Mouse (Mus musculus): ENCODE results near the gene 2210011C24Rik. TPM values are rescaled to one million over a fixed set of nuclear protein-coding genes. Genes with fewer than 3 reads are reported as not detected.
A peak's percentile ranks its signal among the peaks of the same experiment; 100 is the strongest.

Gene 2210011C24Rik
- polyA plus RNA-seq, 1 experiment from 2014 or later, result 0.16 TPM

DNA sequence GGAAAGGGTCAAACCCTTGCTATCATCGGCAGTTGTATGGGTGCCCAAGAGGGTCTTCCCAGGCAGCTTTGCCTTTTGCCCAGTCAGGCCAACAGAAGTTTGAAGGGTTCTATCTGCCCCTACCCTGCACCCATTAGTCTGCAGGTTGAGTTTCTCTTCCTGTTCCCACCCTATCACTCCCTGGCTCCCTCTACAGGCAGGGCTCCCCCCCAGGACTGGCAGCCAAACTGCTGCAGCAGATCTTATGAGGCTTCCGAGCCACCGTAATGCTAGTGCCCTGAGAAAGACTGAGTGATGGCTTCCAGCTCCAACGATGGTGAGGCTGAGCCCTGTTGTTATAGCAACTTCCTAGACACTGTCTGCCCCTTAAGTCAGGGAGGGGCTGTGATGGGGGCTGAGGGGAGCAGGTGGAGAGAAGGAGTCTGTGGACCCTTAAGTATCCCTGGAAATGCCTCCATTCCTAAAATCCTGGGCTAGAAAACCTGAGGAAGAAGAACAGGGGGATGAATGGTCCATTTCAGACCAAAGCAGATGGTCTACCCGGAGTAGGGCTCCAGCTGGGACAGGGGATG, 35.1 kb downstream of the 2210011C24Rik start:
- H3K27ac ChIP-seq (replicated peaks in 1 of 2; ENCODE audit: control insufficient read depth in 1 of 2, insufficient read depth in 1 of 2, low read depth in 2 of 2, low read length in 2 of 2), result no peak overlapping the region; a peak in 1 of 4 replicates
- no peaks in the 10 kb centered on the region for H3K27me3 ChIP-seq (ENCODE audit: control insufficient read depth, insufficient read depth, low read length)
- no peaks in the 10 kb centered on the region for H3K9me3 ChIP-seq (ENCODE audit: control insufficient read depth, low read length)
- 82% methylated on average over 5 of the region's 5 CpGs for WGBS
- peaks cover 43 to 71% of the 10 kb centered on the region in 2 experiments for H3K4me1 ChIP-seq (ENCODE audit: control insufficient read depth in 2 of 2, insufficient read depth in 2 of 2, low read length in 2 of 2)
- no peak overlapping the region for H3K4me3 ChIP-seq (ENCODE audit: control insufficient read depth in 1 of 2, insufficient read depth in 1 of 2, low read depth in 1 of 2, low read length in 2 of 2)
- no peak overlapping the region for H3K4me2 ChIP-seq (ENCODE audit: low read length)
- no peak for ATAC-seq (ENCODE audit: insufficient number of reproducible peaks, insufficient read depth, low FRiP score, low read depth)
- peaks cover 25% of the 10 kb centered on the region for H3K36me3 ChIP-seq (ENCODE audit: control insufficient read depth, insufficient read depth, low read length)
- no peak overlapping the region; the same call in 1 of the 2 replicates for H3K9ac ChIP-seq (ENCODE audit: low read length)

DNA sequence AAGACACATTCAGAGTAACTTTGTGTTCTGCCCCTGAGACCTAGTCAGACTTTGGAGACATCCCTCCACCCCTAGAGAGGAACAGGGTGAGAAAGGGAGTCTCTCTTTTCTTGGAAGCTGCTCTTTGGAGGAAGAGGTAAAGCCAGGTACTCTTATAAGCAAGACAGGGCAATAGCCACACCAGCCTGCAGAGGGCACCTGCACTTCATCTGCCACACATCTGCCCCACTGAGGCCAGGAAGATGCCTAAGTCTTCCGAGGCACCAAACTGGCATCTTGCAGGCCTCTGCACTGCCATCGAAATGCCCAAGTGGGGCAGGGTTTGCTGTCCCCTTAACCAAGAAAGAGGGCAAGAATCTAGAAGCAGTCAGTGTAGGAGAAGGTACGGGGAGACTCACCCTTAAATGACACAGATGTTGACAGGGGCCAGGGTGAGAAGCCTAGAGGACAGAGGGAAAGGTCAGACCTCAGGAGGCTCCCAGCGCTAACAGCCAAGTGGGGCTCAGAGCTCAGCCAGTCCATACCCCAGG, 35.8 kb downstream of the 2210011C24Rik start:
- Histone ChIP-seq H3K36me3 (ENCODE audit: control insufficient read depth, insufficient read depth, low read length) (peaks cover 18% of the 10 kb centered on the region), H3K4me1 (ENCODE audit: control insufficient read depth in 2 of 2, insufficient read depth in 2 of 2, low read length in 2 of 2) (peaks cover 43 to 72% of the 10 kb centered on the region in 2 experiments), H3K27ac (replicated peaks in 1 of 2; ENCODE audit: control insufficient read depth in 1 of 2, insufficient read depth in 1 of 2, low read depth in 2 of 2, low read length in 2 of 2) (no peak overlapping the region), H3K9ac (ENCODE audit: low read length) (no peak overlapping the region), H3K4me2 (ENCODE audit: low read length) (no peak overlapping the region), H3K27me3 (ENCODE audit: control insufficient read depth, insufficient read depth, low read length) (no peaks in the 10 kb centered on the region), H3K9me3 (ENCODE audit: control insufficient read depth, low read length) (no peaks in the 10 kb centered on the region), H3K4me3 (ENCODE audit: control insufficient read depth in 1 of 2, insufficient read depth in 1 of 2, low read depth in 1 of 2, low read length in 2 of 2) (no peak overlapping the region)
- 81% methylated on average over 4 of the region's 4 CpGs for WGBS
- ATAC-seq (ENCODE audit: insufficient number of reproducible peaks, insufficient read depth, low FRiP score, low read depth), result no peak

DNA sequence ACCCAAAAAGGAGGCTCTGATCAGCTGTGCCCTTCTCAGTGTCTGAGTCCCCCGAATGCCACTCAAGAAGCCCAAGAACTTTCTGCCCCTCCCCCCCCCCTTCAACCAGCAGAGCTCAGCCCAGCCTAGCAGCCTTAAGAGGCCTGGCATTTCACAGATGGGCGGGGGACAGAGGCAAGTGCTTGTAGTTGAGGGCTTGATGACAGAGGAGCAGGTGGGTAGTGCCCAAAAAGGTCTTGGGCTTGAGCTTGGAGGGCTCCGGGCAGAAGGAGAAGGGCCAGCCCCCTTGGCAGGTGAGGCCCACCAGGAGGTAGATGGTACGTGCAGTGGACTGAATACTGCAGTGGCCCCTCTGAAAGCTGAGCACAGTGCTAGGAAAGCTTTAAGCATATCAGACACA, 37.5 kb downstream of the 2210011C24Rik start:
- Histone ChIP-seq H3K4me1 (ENCODE audit: control insufficient read depth in 2 of 2, insufficient read depth in 2 of 2, low read length in 2 of 2) (peaks cover 32 to 59% of the 10 kb centered on the region in 2 experiments), H3K36me3 (ENCODE audit: control insufficient read depth, insufficient read depth, low read length) (peaks cover 14% of the 10 kb centered on the region), H3K27me3 (ENCODE audit: control insufficient read depth, insufficient read depth, low read length) (no peaks in the 10 kb centered on the region), H3K4me3 (ENCODE audit: control insufficient read depth in 1 of 2, insufficient read depth in 1 of 2, low read depth in 1 of 2, low read length in 2 of 2) (peak overlapping the region; percentile 3 to 96; a peak in 1 of 4 replicates), H3K9ac (ENCODE audit: low read length) (peak overlapping the region; percentile 96), H3K4me2 (ENCODE audit: low read length) (peak overlapping the region; percentile 84), H3K27ac (replicated peaks in 1 of 2; ENCODE audit: control insufficient read depth in 1 of 2, insufficient read depth in 1 of 2, low read depth in 2 of 2, low read length in 2 of 2) (peak overlapping the region in 1 of 2 experiments; percentile 82; a peak in 2 of 4 replicates), H3K9me3 (ENCODE audit: control insufficient read depth, low read length) (no peaks in the 10 kb centered on the region)
- no peak for ATAC-seq (ENCODE audit: insufficient number of reproducible peaks, insufficient read depth, low FRiP score, low read depth)
- WGBS, result 46% methylated on average over 4 of the region's 4 CpGs

DNA sequence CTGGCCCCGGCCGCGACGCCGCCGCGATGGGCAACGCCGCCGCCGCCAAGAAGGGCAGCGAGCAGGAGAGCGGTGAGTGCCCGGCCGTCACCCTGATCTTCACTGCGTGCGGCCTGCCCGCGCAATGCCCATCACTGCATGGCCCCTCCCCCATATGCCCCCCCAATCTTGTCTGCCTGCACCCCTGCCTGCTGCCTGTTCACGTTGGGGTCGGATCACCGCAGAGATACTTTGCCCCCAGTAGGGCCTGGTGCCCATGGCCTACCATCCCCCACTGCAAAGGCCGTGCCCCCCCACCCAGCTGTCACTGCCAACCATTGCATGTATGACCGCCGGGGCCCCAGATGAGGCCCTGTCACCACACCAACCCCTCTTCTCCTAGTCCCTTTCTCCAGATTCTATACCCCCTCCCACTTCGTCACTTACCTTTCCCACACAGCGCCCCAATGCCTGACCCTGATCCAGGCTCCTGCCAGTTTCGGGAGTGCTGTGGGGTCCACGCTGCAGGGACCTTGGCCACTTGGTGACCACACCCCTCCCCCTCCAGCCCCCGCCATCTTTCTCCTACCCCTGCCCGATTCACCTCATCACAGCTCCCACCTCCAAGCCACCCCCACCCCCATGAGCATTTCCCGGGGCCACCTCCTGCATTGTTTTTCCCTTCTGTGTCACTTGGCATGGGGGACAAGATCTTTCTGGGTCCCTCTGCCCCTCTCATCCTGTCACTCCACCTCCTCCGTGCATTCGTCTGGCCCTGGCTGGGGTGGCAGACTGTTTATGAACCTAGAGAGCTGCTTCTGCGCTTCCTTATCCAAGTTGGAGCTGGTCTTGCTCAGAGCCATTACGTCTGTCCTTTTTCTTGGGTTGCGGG, 38.6 kb downstream of the 2210011C24Rik start:
- Histone ChIP-seq H3K36me3 (ENCODE audit: control insufficient read depth, insufficient read depth, low read length) (peaks cover 18% of the 10 kb centered on the region), H3K4me1 (ENCODE audit: control insufficient read depth in 2 of 2, insufficient read depth in 2 of 2, low read length in 2 of 2) (peaks cover 27 to 49% of the 10 kb centered on the region in 2 experiments), H3K9ac (ENCODE audit: low read length) (peak overlapping the region; percentile 96), H3K27me3 (ENCODE audit: control insufficient read depth, insufficient read depth, low read length) (no peaks in the 10 kb centered on the region), H3K27ac (replicated peaks in 1 of 2; ENCODE audit: control insufficient read depth in 1 of 2, insufficient read depth in 1 of 2, low read depth in 2 of 2, low read length in 2 of 2) (peak overlapping the region; percentile 49 to 82), H3K4me3 (ENCODE audit: control insufficient read depth in 1 of 2, insufficient read depth in 1 of 2, low read depth in 1 of 2, low read length in 2 of 2) (peak overlapping the region; percentile 84 to 96), H3K4me2 (ENCODE audit: low read length) (peak overlapping the region; percentile 84), H3K9me3 (ENCODE audit: control insufficient read depth, low read length) (no peaks in the 10 kb centered on the region)
- peak; percentile 4; the same call in 1 of the 2 replicates for ATAC-seq (ENCODE audit: insufficient number of reproducible peaks, insufficient read depth, low FRiP score, low read depth)
- WGBS, result 1% methylated on average over 37 of the region's 37 CpGs

DNA sequence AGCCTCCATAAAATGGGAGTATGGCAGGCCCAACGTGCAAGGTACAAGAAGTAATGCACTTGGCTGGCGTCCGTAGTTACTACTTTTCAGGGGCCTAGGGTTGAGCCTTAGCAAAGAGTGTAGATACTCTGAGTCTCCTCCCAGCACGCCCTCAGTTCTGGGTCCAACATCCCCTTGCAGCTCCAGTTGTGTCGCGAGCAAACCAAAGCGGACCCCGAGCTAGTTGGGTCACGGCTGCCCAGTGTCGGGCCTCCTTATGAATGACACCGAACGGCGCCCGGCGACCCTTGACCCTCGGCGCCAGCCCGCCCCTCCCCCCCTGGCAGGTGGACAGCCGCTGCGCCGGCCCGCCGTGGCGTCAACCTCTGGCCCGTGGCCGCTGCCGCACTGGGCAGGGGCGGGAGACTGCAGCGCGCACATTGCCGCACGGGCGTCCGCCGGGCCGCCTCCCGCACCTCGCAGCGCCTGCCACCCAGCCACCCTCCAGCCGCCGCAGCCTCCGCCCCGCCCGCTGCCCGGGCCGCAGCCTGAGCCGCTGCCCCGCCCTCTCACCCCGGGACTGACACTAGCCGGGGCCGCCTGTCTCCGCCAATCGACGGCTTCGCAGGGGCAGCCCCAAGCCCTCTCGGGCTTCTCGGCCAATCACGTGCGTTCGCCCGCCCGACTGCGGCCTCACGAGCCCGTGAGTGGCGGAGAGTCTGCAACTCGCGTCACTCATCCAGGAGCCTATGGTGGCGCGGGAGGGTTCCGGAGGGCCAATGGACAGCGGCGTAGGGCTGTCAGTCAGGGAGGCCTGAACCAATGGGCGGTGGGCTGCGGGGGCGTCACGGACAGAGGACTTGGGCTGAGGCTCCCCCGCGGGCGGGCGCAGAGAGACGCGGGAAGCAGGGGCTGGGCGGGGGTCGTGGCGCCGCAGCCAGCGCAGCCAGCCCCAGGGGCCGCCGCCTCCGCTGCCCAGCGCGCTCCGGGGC, 39.5 kb downstream of the 2210011C24Rik start, which contains the start of gene Prkaca:
Gene Prkaca (plus strand): TSS at position 844 of the 971 bp plus-strand sequence.
- Histone ChIP-seq H3K4me2 (ENCODE audit: low read length) (peak within 1 kb of the TSS; percentile 86), H3K27me3 (ENCODE audit: control insufficient read depth, insufficient read depth, low read length) (no peaks in the 10 kb centered on the region), H3K9ac (ENCODE audit: low read length) (peak within 1 kb of the TSS; percentile 96), H3K9me3 (ENCODE audit: control insufficient read depth, low read length) (no peaks in the 10 kb centered on the region), H3K4me3 (ENCODE audit: control insufficient read depth in 1 of 2, insufficient read depth in 1 of 2, low read depth in 1 of 2, low read length in 2 of 2) (peak within 1 kb of the TSS; percentile 84 to 96), H3K36me3 (ENCODE audit: control insufficient read depth, insufficient read depth, low read length) (peaks cover 25% of the 10 kb centered on the region), H3K27ac (replicated peaks in 1 of 2; ENCODE audit: control insufficient read depth in 1 of 2, insufficient read depth in 1 of 2, low read depth in 2 of 2, low read length in 2 of 2) (peak within 1 kb of the TSS; percentile 49 to 82), H3K4me1 (ENCODE audit: control insufficient read depth in 2 of 2, insufficient read depth in 2 of 2, low read length in 2 of 2) (peaks cover 18 to 40% of the 10 kb centered on the region in 2 experiments)
- under 1% methylated on average over 84 of the region's 94 CpGs for WGBS
- ATAC-seq (ENCODE audit: insufficient number of reproducible peaks, insufficient read depth, low FRiP score, low read depth), result peak; percentile 99

DNA sequence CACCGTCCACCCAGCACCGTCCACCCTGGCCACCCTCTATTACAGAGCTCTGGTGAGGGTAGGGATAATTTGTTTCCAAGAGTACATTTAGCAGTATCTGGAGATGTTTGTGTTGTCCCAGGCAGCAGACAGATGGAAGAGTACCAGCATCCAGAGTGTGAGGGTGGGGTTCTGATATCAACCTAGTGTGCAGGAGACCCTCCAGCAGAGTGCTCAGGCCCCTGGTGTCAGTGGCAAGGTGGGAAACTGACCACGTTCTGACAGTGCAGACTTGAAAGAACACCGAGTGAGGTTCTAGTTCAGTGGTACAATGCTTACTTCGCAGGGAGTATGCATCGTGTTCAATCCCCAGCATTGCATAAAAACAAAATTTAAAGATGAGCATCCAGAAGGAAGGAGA, 40.3 kb downstream of the 2210011C24Rik start:
- 75% methylated on average over 6 of the region's 6 CpGs for whole genome bisulfite sequencing
- H3K9ac ChIP-seq (ENCODE audit: low read length), result peak overlapping the region; percentile 87
- no peaks in the 10 kb centered on the region for H3K9me3 ChIP-seq (ENCODE audit: control insufficient read depth, low read length)
- H3K27ac ChIP-seq (replicated peaks in 1 of 2; ENCODE audit: control insufficient read depth in 1 of 2, insufficient read depth in 1 of 2, low read depth in 2 of 2, low read length in 2 of 2), result peak overlapping the region; percentile 47 to 77; a peak in 2 of 4 replicates
- peak overlapping the region; percentile 84 to 96 for H3K4me3 ChIP-seq (ENCODE audit: control insufficient read depth in 1 of 2, insufficient read depth in 1 of 2, low read depth in 1 of 2, low read length in 2 of 2)
- H3K36me3 ChIP-seq (ENCODE audit: control insufficient read depth, insufficient read depth, low read length), result peaks cover 32% of the 10 kb centered on the region
- peaks cover 10 to 32% of the 10 kb centered on the region in 2 experiments for H3K4me1 ChIP-seq (ENCODE audit: control insufficient read depth in 2 of 2, insufficient read depth in 2 of 2, low read length in 2 of 2)
- H3K4me2 ChIP-seq (ENCODE audit: low read length), result peak overlapping the region; percentile 86
- H3K27me3 ChIP-seq (ENCODE audit: control insufficient read depth, insufficient read depth, low read length), result no peaks in the 10 kb centered on the region
- no peak for ATAC-seq (ENCODE audit: insufficient number of reproducible peaks, insufficient read depth, low FRiP score, low read depth)
